In genomic region chr4:150269679-150270078, GRCm38 (mm10) we compare ENCODE assay signal across 12 mouse cellular contexts. TPM values are rescaled to one million over a fixed set of nuclear protein-coding genes. Genes with fewer than 3 reads are reported as not detected.
DNase-seq lines count a peak whose midpoint lies in the region; ATAC-seq and TF ChIP-seq lines count a peak whose summit lies in the region.
"Had no signal": no experiment of that assay in that cellular context is flagged by ENCODE, and none has a peak within 500 bp of the region (broad histone marks: within the 10 kb centered on the region; RNA-seq: fewer than 3 reads in every experiment).

No protein-coding gene starts in this region.

- intact Hi-C loops in heart, postnatal 25 days (cut with DNase I), result no loop called here
- intact Hi-C loops in gastrocnemius, postnatal 14 days (cut with DNase I; ENCODE audit: low total_unique reads), result loop anchor here (10.0 kb wide), 1 partner anchor 75 kb away; no protein-coding TSS in a partner anchor

- no peak for DNase-seq in heart, postnatal 25 days (ENCODE audit: low spot score)
- peak; percentile 98 for DNase-seq in 3T3-L1 (ENCODE audit: low read depth, low spot score)
- peak; percentile 33 for DNase-seq in c-Kit-positive CD71-negative TER-119-negative erythroid progenitor cells, embryonic 14.5 days (ENCODE audit: low read depth)
- no peak for DNase-seq in limb, embryonic 14.5 days (ENCODE audit: low spot score)
- DNase-seq in left cerebral cortex, adult 8-10 months (ENCODE audit: low spot score in 2 of 2), result no peak
- no peak for DNase-seq in cerebellum, adult 8-10 months
- no peak for DNase-seq in gastrocnemius, postnatal 14 days
- DNase-seq: gastrocnemius, postnatal 25 days; right cerebral cortex, postnatal 4 days had no signal

- peak overlapping the region; percentile 24; the same call in 1 of the 2 replicates for H3K27ac ChIP-seq in heart, embryonic 16.5 days (ENCODE audit: low read length)
- H3K27ac ChIP-seq in limb, embryonic 14.5 days (replicated peaks; ENCODE audit: low read depth, low read length), result peak overlapping the region; percentile 8; the same call in 1 of the 2 replicates
- H3K27ac ChIP-seq: midbrain, embryonic 12.5 days had no signal

- no peaks in the 10 kb centered on the region for H3K27me3 ChIP-seq in heart, embryonic 16.5 days (ENCODE audit: control insufficient read depth, insufficient read depth, low read length)
- no peaks in the 10 kb centered on the region for H3K27me3 ChIP-seq in limb, embryonic 14.5 days (ENCODE audit: control insufficient read depth, insufficient read depth, low read length)
- H3K27me3 ChIP-seq: midbrain, embryonic 12.5 days; Patski had no signal

- no peak overlapping the region for H3K4me3 ChIP-seq in heart, embryonic 16.5 days (ENCODE audit: low read length)
- no peak overlapping the region for H3K4me3 ChIP-seq in limb, embryonic 14.5 days (replicated peaks; ENCODE audit: low read length)
- H3K4me3 ChIP-seq: midbrain, embryonic 12.5 days had no signal

- H3K9ac ChIP-seq in heart, embryonic 16.5 days (ENCODE audit: low read length), result no peak overlapping the region
- no peak overlapping the region for H3K9ac ChIP-seq in limb, embryonic 14.5 days (ENCODE audit: low read depth, low read length, severe bottlenecking)
- H3K9ac ChIP-seq: midbrain, embryonic 12.5 days had no signal

- H3K36me3 ChIP-seq in heart, embryonic 16.5 days (ENCODE audit: control insufficient read depth, insufficient read depth), result no peaks in the 10 kb centered on the region
- H3K36me3 ChIP-seq in limb, embryonic 14.5 days (ENCODE audit: control insufficient read depth, insufficient read depth, low read length), result no peaks in the 10 kb centered on the region
- H3K36me3 ChIP-seq: midbrain, embryonic 12.5 days had no signal

- TF ChIP-seq POLR2A in limb, embryonic 14.5 days (IDR thresholded peaks at IDR 0.05; ENCODE audit: borderline replicate concordance, extremely low read depth, insufficient read depth, insufficient read length), result no peak

- H3K4me1 ChIP-seq in heart, embryonic 16.5 days (ENCODE audit: control insufficient read depth, insufficient read depth, low read length), result peaks cover 26% of the 10 kb centered on the region
- H3K4me1 ChIP-seq in limb, embryonic 14.5 days (ENCODE audit: control insufficient read depth, insufficient read depth, low read length), result peaks cover 19% of the 10 kb centered on the region

- H3K4me2 ChIP-seq in heart, embryonic 16.5 days (ENCODE audit: low read depth, low read length), result no peak overlapping the region
- no peak overlapping the region for H3K4me2 ChIP-seq in limb, embryonic 14.5 days (replicated peaks; ENCODE audit: low read depth, low read length, severe bottlenecking)
- H3K4me2 ChIP-seq: midbrain, embryonic 12.5 days had no signal

- WGBS in heart, embryonic 16.5 days, result 30% methylated on average over 7 of the region's 7 CpGs
- 10% methylated on average over 6 of the region's 7 CpGs for WGBS in limb, embryonic 14.5 days

- peak; percentile 44 for ATAC-seq in heart, embryonic 16.5 days (replicated peaks; ENCODE audit: extremely low read depth, insufficient read depth, low FRiP score)
- ATAC-seq in limb, embryonic 14.5 days (ENCODE audit: low FRiP score, low read depth), result no peak
- ATAC-seq: Patski had no signal

- H3K9me3 ChIP-seq in heart, embryonic 16.5 days (replicated peaks; ENCODE audit: control insufficient read depth, low read length), result no peaks in the 10 kb centered on the region
- H3K9me3 ChIP-seq in limb, embryonic 14.5 days (ENCODE audit: control insufficient read depth, low read length), result no peaks in the 10 kb centered on the region
- H3K9me3 ChIP-seq: midbrain, embryonic 12.5 days had no signal

RNA-seq across cellular contexts. Expression of gene Rere, which starts 11.8 kb away (rescaled TPM):
- 18.0 and 18.5 TPM in 2 replicates for polyA plus RNA-seq in heart, embryonic 16.5 days (2015; fragmentation: Nextera tagmentation; extraction: Ambion mirVana)
- total RNA-seq in heart, postnatal 25 days (2021), result 10 to 100 TPM; 37.8 to 51.5 TPM
- polyA plus RNA-seq in limb, embryonic 14.5 days (2012; rRNA removed), result 43.3 and 51.3 TPM in 2 replicates
- 28.5 and 32.3 TPM in 2 replicates for polyA plus RNA-seq in limb, embryonic 14.5 days (2014; fragmentation: Nextera tagmentation; extraction: Ambion mirVana)
- 100 to 1,000 TPM in 1 of 4 experiments, 10 to 100 TPM in 3; 86.6 to 105 (median 93.5) TPM for total RNA-seq in left cerebral cortex, adult 8-10 months (2022)
- total RNA-seq in gastrocnemius, postnatal 14 days (2021), result 10 to 100 TPM; 44.4 to 52.1 TPM

RNA-seq across cellular contexts. Expression of gene Eno1, which starts 33.2 kb away (rescaled TPM):
- 1,672 and 1,922 TPM in 2 replicates for polyA plus RNA-seq in heart, embryonic 16.5 days (2015; fragmentation: Nextera tagmentation; extraction: Ambion mirVana)
- 100 to 1,000 TPM; 119 to 136 TPM for total RNA-seq in heart, postnatal 25 days (2021)
- 675 and 907 TPM in 2 replicates for polyA plus RNA-seq in limb, embryonic 14.5 days (2012; rRNA removed)
- 1,291 and 1,302 TPM in 2 replicates for polyA plus RNA-seq in limb, embryonic 14.5 days (2014; fragmentation: Nextera tagmentation; extraction: Ambion mirVana)
- 100 to 1,000 TPM; 450 to 494 (median 470) TPM for total RNA-seq in left cerebral cortex, adult 8-10 months (2022)
- total RNA-seq in gastrocnemius, postnatal 14 days (2021), result 100 to 1,000 TPM; 371 to 430 TPM

Comparison
In these comparisons a context has a peak if more than half of its experiments do, and no peak if none do; other contexts are left out.
1. DNase-seq: peak in 3T3-L1 (single experiment) and c-Kit-positive CD71-negative TER-119-negative erythroid progenitor cells, embryonic 14.5 days (single experiment); none in heart, postnatal 25 days (single experiment), limb, embryonic 14.5 days (single experiment), left cerebral cortex, adult 8-10 months (0 of 2), cerebellum, adult 8-10 months (single experiment) and gastrocnemius, postnatal 14 days (single experiment).